Mouse (Mus musculus): Measurements from ENCODE around the gene Olfr780. TPM values are rescaled to one million over a fixed set of nuclear protein-coding genes. Genes with fewer than 3 reads are reported as not detected.
"Not testable (repeated sequence)": the region's sequence is repeated elsewhere in the genome, so short reads cannot be mapped to it uniquely, and the experiment has no call there.

Gene Olfr780
- not detected for total RNA-seq (2021)
- long read RNA-seq, experiment 1, result 0 reads
- long read RNA-seq, experiment 2, result 0 reads

DNA sequence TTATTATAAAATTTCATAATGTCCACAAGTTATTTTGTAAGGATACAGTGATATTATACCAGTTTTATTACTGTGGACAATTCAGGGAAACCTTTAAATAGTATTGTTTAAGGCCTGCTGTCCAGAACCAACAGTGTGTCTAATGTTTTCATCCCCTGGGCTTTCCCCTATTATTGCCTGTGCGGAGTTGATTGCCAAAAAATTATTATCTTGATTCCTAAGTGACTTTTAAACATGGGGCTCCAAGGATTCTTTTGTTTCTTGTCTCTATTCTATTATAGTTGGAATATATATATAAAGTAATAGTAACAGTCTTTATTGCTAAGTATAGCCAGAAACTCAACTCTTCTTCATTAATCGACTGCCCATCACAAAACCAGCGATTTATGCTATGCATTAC is at the start of gene Olfr780:
Gene Olfr780, plus strand, starts transcription at position 301 of the 400 bp plus-strand sequence.
- DNase-seq (ENCODE audit: low spot score in 2 of 2), result no peak

DNA sequence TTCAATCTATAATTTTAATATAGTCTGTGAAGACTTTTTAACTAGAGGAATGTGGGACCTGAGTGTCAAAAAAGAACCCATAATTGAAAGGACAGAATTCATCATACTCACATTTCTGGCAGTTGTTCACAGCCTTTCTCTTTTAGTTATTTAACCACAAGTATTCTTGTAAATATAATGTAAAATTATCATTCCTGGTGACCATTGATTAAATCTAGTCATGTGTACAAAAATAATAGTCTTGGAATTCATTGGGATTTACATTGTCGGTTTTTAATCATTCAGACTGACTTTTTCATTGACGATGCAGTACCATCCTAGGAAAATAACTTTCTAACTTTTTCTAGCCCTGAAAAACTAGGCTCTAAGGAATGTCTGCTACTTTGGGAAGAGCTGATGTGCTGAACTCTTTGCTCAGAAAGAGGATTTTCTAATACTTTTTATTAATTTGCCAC is 46.8 kb upstream of the Olfr780 start, which contains the start of gene Olfr777:
Gene Olfr777, minus strand, starts transcription at position 405 of the 455 bp plus-strand sequence.
- DNase-seq (ENCODE audit: low spot score in 2 of 2), result no peak

DNA sequence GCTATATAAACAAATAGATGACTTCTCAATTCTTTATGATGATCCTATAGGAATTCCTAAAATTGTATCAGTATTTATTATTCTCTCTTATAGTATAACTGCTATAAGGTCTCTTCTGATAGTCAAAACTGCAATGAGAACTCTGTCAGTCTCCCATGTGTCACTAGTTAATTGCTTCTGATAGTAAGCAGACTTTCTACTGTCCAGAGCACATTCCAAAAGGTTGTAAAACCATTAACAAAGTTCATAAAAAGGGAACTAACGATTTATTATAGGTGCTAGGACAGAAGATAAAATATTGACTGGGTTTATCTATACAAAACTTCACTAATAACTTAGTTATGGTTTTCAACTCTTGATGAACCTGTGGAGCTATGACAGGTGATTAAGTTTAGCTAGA is 4.9 kb upstream of the Olfr780 start:
- not testable (repeated sequence) for DNase-seq (ENCODE audit: low spot score in 2 of 2)

DNA sequence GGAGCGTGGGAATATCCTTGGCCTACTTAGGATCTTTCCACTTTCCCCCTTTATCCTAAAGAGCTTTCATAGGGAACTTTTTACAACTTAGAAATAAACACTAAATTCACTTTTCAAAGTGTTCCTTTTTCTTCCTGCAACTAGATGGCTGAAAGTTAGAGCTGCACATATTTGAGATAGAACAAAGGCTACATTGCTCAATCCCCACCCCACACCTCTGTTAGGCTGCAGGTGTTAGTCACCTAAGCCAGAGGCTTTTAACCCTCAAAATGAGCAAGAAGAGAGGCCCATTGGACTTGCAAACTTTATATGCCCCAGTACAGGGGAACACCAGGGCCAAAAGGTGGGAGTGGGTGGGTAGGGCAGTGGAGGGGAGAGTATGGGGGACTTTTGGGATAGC is 4.4 kb upstream of the Olfr780 start:
- DNase-seq (ENCODE audit: low spot score in 2 of 2), result not testable (repeated sequence)

DNA sequence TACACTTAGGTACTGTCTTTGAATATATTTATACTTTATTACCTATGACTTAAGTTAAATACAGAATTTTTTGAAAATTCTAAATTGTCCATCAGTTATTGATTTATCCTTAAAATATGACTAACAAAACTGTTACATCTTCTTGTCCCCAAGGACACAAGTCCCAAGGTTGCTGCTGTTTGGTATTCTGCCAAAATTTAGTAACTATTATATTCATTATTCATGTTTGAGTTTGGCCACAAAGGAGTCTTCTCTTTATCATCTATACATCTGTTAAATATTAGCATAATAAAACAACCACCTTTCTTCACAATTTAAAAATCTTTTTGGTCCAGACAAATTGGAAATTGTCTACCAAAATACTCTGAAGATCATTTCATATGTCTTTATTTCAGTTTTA is 10.6 kb downstream of the Olfr780 start, which contains the start of gene Olfr781:
Gene Olfr781, plus strand, starts transcription at position 301 of the 400 bp plus-strand sequence.
- no peak for DNase-seq (ENCODE audit: low spot score in 2 of 2)

DNA sequence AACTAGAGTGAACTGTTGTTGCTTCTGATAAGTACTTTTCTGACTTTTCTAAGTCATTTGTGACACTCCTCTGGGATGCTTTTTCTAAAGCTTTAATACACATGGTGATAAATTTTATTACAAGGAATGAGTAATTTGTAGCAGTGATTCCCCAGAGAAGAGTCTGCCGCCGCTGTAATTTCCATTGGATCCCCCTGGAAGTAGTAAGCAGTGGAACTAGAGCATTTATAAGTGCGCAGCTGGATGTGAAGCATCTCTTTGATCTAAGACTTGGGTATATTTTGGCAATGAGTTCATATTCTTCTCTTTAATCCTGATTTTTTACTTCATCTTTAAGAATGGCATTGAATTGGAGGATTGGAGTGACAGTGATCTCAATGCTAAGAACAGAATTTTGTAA is 30.6 kb downstream of the Olfr780 start, which contains the start of gene Olfr782:
Gene Olfr782, plus strand, starts transcription at position 301 of the 400 bp plus-strand sequence.
- no peak for DNase-seq (ENCODE audit: low spot score in 2 of 2)

DNA sequence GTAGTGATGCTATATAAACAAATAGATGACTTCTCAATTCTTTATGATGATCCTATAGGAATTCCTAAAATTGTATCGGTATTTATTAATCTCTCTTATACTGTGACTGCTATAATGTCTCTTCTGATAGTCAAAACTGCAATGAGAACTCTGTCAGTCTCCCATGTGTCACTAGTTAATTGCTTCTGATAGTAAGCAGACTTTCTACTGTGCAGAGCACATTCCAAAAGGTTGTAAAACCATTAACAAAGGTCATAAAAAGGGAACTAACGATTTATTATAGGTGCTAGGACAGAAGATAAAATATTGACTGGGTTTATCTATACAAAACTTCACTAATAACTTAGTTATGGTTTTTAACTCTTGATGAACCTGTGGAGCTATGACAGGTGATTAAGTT is 34.6 kb downstream of the Olfr780 start:
- DNase-seq (ENCODE audit: low spot score in 2 of 2), result not testable (repeated sequence)

DNA sequence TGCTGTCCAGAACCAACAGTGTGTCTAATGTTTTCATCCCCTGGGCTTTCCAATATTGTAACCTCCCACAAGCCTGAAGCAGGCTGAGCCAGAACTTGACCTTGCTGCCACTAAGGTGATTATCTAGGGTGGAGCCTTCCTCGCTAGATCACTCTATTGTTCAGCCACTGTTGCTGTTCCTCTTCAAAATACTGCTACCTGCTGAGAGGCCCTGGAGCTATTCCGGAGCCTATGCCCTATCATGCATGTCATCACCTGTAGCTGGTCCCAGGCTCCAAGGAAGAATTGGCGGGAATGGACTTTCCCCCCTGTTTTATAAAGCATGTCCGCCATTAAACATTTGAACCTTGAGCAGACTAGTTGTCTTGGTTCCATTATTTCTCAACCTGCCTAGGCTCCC is 38.6 kb downstream of the Olfr780 start:
- DNase-seq (ENCODE audit: low spot score in 2 of 2), result not testable (repeated sequence)

DNA sequence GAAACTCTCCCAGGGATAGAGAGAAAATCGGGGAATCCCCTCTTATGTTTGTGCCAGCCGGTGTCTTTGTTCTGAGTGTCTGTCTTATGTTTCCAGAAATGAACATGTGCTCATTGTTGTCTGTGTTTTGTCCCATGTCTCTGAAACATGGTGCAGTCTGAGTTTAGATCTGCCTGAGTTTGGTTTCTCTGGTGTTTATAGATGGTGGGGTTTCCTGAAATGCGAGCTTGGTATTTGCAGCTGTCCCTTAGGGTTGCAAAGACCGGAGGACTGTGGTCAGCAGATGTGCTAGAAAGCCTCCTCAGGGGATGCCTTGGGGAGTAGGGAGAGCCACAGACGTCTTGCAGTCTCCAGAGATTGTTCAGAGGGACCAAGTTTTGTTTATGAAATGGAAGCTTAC is 39.4 kb downstream of the Olfr780 start:
- DNase-seq (ENCODE audit: low spot score in 2 of 2), result no peak

Other genes starting within 250 kb of the Olfr780 start
- gene Olfr766-ps1, start 249.1 kb upstream of the Olfr780 start, total RNA-seq (2021), result not detected
- not detected for gene Olfr767, start 235.2 kb upstream of the Olfr780 start, total RNA-seq (2021)
- gene Olfr768, start 218.7 kb upstream of the Olfr780 start, total RNA-seq (2021), result not detected
- gene Olfr769, start 200.3 kb upstream of the Olfr780 start, total RNA-seq (2021), result not detected
- not detected for gene Olfr770, start 179.1 kb upstream of the Olfr780 start, total RNA-seq (2021)
- not detected for gene Olfr771, start 153.4 kb upstream of the Olfr780 start, total RNA-seq (2021)
- gene Olfr772, start 140.2 kb upstream of the Olfr780 start, total RNA-seq (2021), result not detected
- gene Olfr773, start 130.7 kb upstream of the Olfr780 start, total RNA-seq (2021), result not detected
- gene Olfr774, start 81.9 kb upstream of the Olfr780 start, total RNA-seq (2021), result not detected
- not detected for gene Olfr775, start 69.7 kb upstream of the Olfr780 start, total RNA-seq (2021)
- gene Olfr776, start 59.0 kb upstream of the Olfr780 start, total RNA-seq (2021), result not detected
- gene Olfr777, start 46.6 kb upstream of the Olfr780 start, total RNA-seq (2021), result not detected
- not detected for gene Olfr781, start 10.7 kb downstream of the Olfr780 start, total RNA-seq (2021)
- not detected for gene Olfr782, start 30.7 kb downstream of the Olfr780 start, total RNA-seq (2021)
- under 1 TPM in 1 of 2 experiments, not detected in 1; 0.07 TPM for gene Olfr784, start 66.0 kb downstream of the Olfr780 start, total RNA-seq (2021)
- not detected for gene Olfr785, start 87.3 kb downstream of the Olfr780 start, total RNA-seq (2021)
- gene Olfr786, start 109.2 kb downstream of the Olfr780 start, total RNA-seq (2021), result not detected
- not detected for gene Olfr787, start 143.7 kb downstream of the Olfr780 start, total RNA-seq (2021)
- not detected for gene Olfr788, start 152.9 kb downstream of the Olfr780 start, total RNA-seq (2021)
- gene Olfr789, start 166.6 kb downstream of the Olfr780 start, total RNA-seq (2021), result not detected
- not detected for gene Olfr790, start 180.4 kb downstream of the Olfr780 start, total RNA-seq (2021)
- not detected for gene Olfr791, start 203.7 kb downstream of the Olfr780 start, total RNA-seq (2021)
- not detected for gene Olfr792, start 221.0 kb downstream of the Olfr780 start, total RNA-seq (2021)
- not detected for gene Olfr794, start 249.5 kb downstream of the Olfr780 start, total RNA-seq (2021)